Mouse (Mus musculus) midbrain, embryonic 12.5 days (tissue): ENCODE measurements around the gene Thsd7a. TPM values are rescaled to one million over a fixed set of nuclear protein-coding genes. Genes with fewer than 3 reads are reported as not detected.

Experiments
- ATAC-seq: fragments of 200-750 bp; cut with Nextera tagmentation; 2 replicates; pipeline ENCODE4 v1.8.0; 2017; ENCODE audit warnings: low read depth, moderate TSS enrichment, moderate library complexity; ENCODE audit not compliant: low FRiP score
- H3K27ac ChIP-seq: fragments of 300-500 bp; sonication (generic); replicated peaks from 2 replicates; pipeline ENCODE4 v1.5.1; 2016; ENCODE audit warnings: mild to moderate bottlenecking
- H3K27me3 ChIP-seq: fragments of 300-500 bp; sonication (generic); 2 replicates; pipeline ENCODE4 v1.6.1; 2016; ENCODE audit warnings: mild to moderate bottlenecking
- H3K36me3 ChIP-seq: fragments of 300-500 bp; sonication (generic); 2 replicates; pipeline ENCODE4 v1.6.1; 2016
- H3K4me1 ChIP-seq: fragments of 300-500 bp; sonication (generic); 2 replicates; pipeline ENCODE4 v1.6.1; 2016
- H3K4me2 ChIP-seq: fragments of 300-500 bp; sonication (generic); replicated peaks from 2 replicates; pipeline ENCODE4 v1.6.1; 2016; ENCODE audit warnings: mild to moderate bottlenecking, moderate library complexity
- H3K4me3 ChIP-seq: fragments of 300-500 bp; sonication (generic); 2 replicates; pipeline ENCODE4 v1.5.1; 2016; ENCODE audit warnings: mild to moderate bottlenecking
- H3K9ac ChIP-seq: fragments of 300-500 bp; sonication (generic); replicated peaks from 2 replicates; pipeline ENCODE4 v1.6.1; 2016; ENCODE audit warnings: mild to moderate bottlenecking, moderate library complexity
- H3K9me3 ChIP-seq: fragments of 300-500 bp; sonication (generic); 2 replicates; pipeline ENCODE4 v1.6.1; 2016; ENCODE audit warnings: mild to moderate bottlenecking
- WGBS: fragments of 180-500 bp; shearing (Covaris S2); methylation state at CpG from one replicate; pipeline ENCODE4 v1.1.7; 2016; 5-methylcytosine and 5-hydroxymethylcytosine counted together
- polyA plus RNA-seq: library from polyadenylated mRNA; unstranded; fragments of >200 nt; fragmentation: Nextera tagmentation; extraction: Ambion mirVana; gene quantifications from 2 replicates; pipeline ENCODE4 v1.2.1, GENCODE M21; 2016

Gene Thsd7a
- polyA plus RNA-seq, 1 experiment from 2014 or later: 39.3 TPM

- ATAC-seq: no peak
- no peak overlapping the region for H3K27ac ChIP-seq
- no peaks in the 10 kb centered on the region for H3K36me3 ChIP-seq
- H3K4me1 ChIP-seq: no peaks in the 10 kb centered on the region
- H3K4me3 ChIP-seq: no peak overlapping the region
- 98% methylated on average over 1 of the region's 1 CpGs for WGBS
- no peaks in the 10 kb centered on the region for H3K27me3 ChIP-seq
- no peak overlapping the region for H3K9ac ChIP-seq
- H3K9me3 ChIP-seq: no peaks in the 10 kb centered on the region
- no peak overlapping the region for H3K4me2 ChIP-seq
Measured at GRCm38 (mm10) chr6:12493571-12493970, 255.6 kb downstream of the Thsd7a start.

GRCm38 (mm10) chr6:12488882-12489281 lies 260.3 kb downstream of the Thsd7a start:
- Histone ChIP-seq H3K9me3 (no peaks in the 10 kb centered on the region), H3K9ac (no peak overlapping the region), H3K4me1 (no peaks in the 10 kb centered on the region), H3K4me2 (no peak overlapping the region), H3K36me3 (no peaks in the 10 kb centered on the region), H3K27me3 (no peaks in the 10 kb centered on the region), H3K27ac (peak overlapping the region; percentile 8; the same call in 1 of the 2 replicates), H3K4me3 (no peak overlapping the region)
- 34% methylated on average over 1 of the region's 1 CpGs for WGBS
- ATAC-seq: no peak

GRCm38 (mm10) chr6:12481527-12482163 lies 267.6 kb downstream of the Thsd7a start:
- Histone ChIP-seq H3K27me3 (no peaks in the 10 kb centered on the region), H3K4me3 (no peak overlapping the region), H3K9me3 (no peaks in the 10 kb centered on the region), H3K36me3 (no peaks in the 10 kb centered on the region), H3K27ac (peak overlapping the region; percentile 4), H3K4me2 (no peak overlapping the region), H3K9ac (no peak overlapping the region), H3K4me1 (no peaks in the 10 kb centered on the region)
- ATAC-seq: peak; percentile 66
- 68% methylated on average over 5 of the region's 5 CpGs for WGBS

- Histone ChIP-seq H3K36me3 (no peaks in the 10 kb centered on the region), H3K4me1 (no peaks in the 10 kb centered on the region), H3K9ac (no peak overlapping the region), H3K27me3 (no peaks in the 10 kb centered on the region), H3K27ac (no peak overlapping the region), H3K4me3 (no peak overlapping the region), H3K4me2 (no peak overlapping the region), H3K9me3 (no peaks in the 10 kb centered on the region)
- 83% methylated on average over 1 of the region's 1 CpGs for WGBS
- no peak for ATAC-seq
Measured at GRCm38 (mm10) chr6:12478359-12478758, 270.9 kb downstream of the Thsd7a start.

GRCm38 (mm10) chr6:12470935-12471334 lies 278.3 kb downstream of the Thsd7a start:
- H3K4me2 ChIP-seq: no peak overlapping the region
- 0 out of 2 replicates have a peak, but pooled peaks cover 4% of the 10 kb centered on the region for H3K36me3 ChIP-seq
- 88% methylated on average over 2 of the region's 2 CpGs for WGBS
- H3K27ac ChIP-seq: no peak overlapping the region
- no peaks in the 10 kb centered on the region for H3K27me3 ChIP-seq
- H3K9ac ChIP-seq: no peak overlapping the region
- no peaks in the 10 kb centered on the region; the same call in 1 of the 2 replicates for H3K4me1 ChIP-seq
- H3K9me3 ChIP-seq: no peaks in the 10 kb centered on the region
- no peak overlapping the region for H3K4me3 ChIP-seq
- ATAC-seq: no peak

GRCm38 (mm10) chr6:12467339-12468124 lies 281.7 kb downstream of the Thsd7a start:
- Histone ChIP-seq H3K9me3 (no peaks in the 10 kb centered on the region), H3K4me2 (no peak overlapping the region), H3K27me3 (no peaks in the 10 kb centered on the region), H3K9ac (no peak overlapping the region), H3K36me3 (0 out of 2 replicates have a peak, but pooled peaks cover 4% of the 10 kb centered on the region), H3K4me1 (no peaks in the 10 kb centered on the region; the same call in 1 of the 2 replicates), H3K4me3 (no peak overlapping the region), H3K27ac (0 out of 2 replicates have a peak overlapping the region, but pooled peaks have one; percentile 15)
- 73% methylated on average over 7 of the region's 7 CpGs for WGBS
- ATAC-seq: peak; percentile 51; the same call in 1 of the 2 replicates

GRCm38 (mm10) chr6:12458841-12459240 lies 290.4 kb downstream of the Thsd7a start:
- no peaks in the 10 kb centered on the region for H3K4me1 ChIP-seq
- H3K36me3 ChIP-seq: no peaks in the 10 kb centered on the region
- no peak overlapping the region for H3K9ac ChIP-seq
- H3K9me3 ChIP-seq: no peaks in the 10 kb centered on the region
- no peaks in the 10 kb centered on the region for H3K27me3 ChIP-seq
- no peak overlapping the region for H3K4me2 ChIP-seq
- WGBS: 91% methylated on average over 4 of the region's 4 CpGs
- no peak for ATAC-seq
- H3K4me3 ChIP-seq: no peak overlapping the region
- H3K27ac ChIP-seq: no peak overlapping the region

GRCm38 (mm10) chr6:12457451-12457850 lies 291.8 kb downstream of the Thsd7a start:
- no peaks in the 10 kb centered on the region for H3K36me3 ChIP-seq
- no peaks in the 10 kb centered on the region for H3K27me3 ChIP-seq
- H3K27ac ChIP-seq: no peak overlapping the region
- no peak overlapping the region for H3K4me2 ChIP-seq
- H3K4me1 ChIP-seq: no peaks in the 10 kb centered on the region
- H3K4me3 ChIP-seq: no peak overlapping the region
- H3K9ac ChIP-seq: no peak overlapping the region
- WGBS: 86% methylated on average over 1 of the region's 1 CpGs
- ATAC-seq: no peak
- H3K9me3 ChIP-seq: no peaks in the 10 kb centered on the region

- ATAC-seq: no peak
- H3K4me2 ChIP-seq: no peak overlapping the region
- H3K4me3 ChIP-seq: no peak overlapping the region
- no peaks in the 10 kb centered on the region for H3K27me3 ChIP-seq
- no peaks in the 10 kb centered on the region for H3K9me3 ChIP-seq
- no peaks in the 10 kb centered on the region for H3K36me3 ChIP-seq
- no peak overlapping the region for H3K27ac ChIP-seq
- H3K4me1 ChIP-seq: no peaks in the 10 kb centered on the region
- WGBS: 75% methylated on average over 1 of the region's 1 CpGs
- H3K9ac ChIP-seq: no peak overlapping the region
Measured at GRCm38 (mm10) chr6:12454876-12455485, 294.2 kb downstream of the Thsd7a start.

- H3K9me3 ChIP-seq: no peaks in the 10 kb centered on the region
- H3K4me1 ChIP-seq: no peaks in the 10 kb centered on the region
- no peak overlapping the region for H3K9ac ChIP-seq
- H3K36me3 ChIP-seq: no peaks in the 10 kb centered on the region
- H3K27ac ChIP-seq: no peak overlapping the region
- no peak overlapping the region for H3K4me3 ChIP-seq
- H3K27me3 ChIP-seq: no peaks in the 10 kb centered on the region
- H3K4me2 ChIP-seq: no peak overlapping the region
- ATAC-seq: no peak
- 72% methylated on average over 3 of the region's 3 CpGs for WGBS
Measured at GRCm38 (mm10) chr6:12454132-12454531, 295.1 kb downstream of the Thsd7a start.

GRCm38 (mm10) chr6:12448851-12449250 lies 300.4 kb downstream of the Thsd7a start:
- Histone ChIP-seq H3K4me2 (no peak overlapping the region), H3K4me3 (no peak overlapping the region), H3K27me3 (no peaks in the 10 kb centered on the region), H3K27ac (no peak overlapping the region), H3K36me3 (no peaks in the 10 kb centered on the region), H3K9ac (no peak overlapping the region), H3K4me1 (no peaks in the 10 kb centered on the region), H3K9me3 (no peaks in the 10 kb centered on the region)
- 86% methylated on average over 3 of the region's 3 CpGs for WGBS
- no peak for ATAC-seq

- H3K27ac ChIP-seq: no peak overlapping the region
- H3K4me2 ChIP-seq: no peak overlapping the region
- H3K9ac ChIP-seq: no peak overlapping the region
- no peaks in the 10 kb centered on the region for H3K27me3 ChIP-seq
- WGBS: 98% methylated on average over 2 of the region's 2 CpGs
- H3K36me3 ChIP-seq: no peaks in the 10 kb centered on the region
- H3K4me3 ChIP-seq: no peak overlapping the region
- no peak for ATAC-seq
- no peaks in the 10 kb centered on the region for H3K4me1 ChIP-seq
- H3K9me3 ChIP-seq: no peaks in the 10 kb centered on the region
Measured at GRCm38 (mm10) chr6:12445486-12445885, 303.7 kb downstream of the Thsd7a start.
